Mouse (Mus musculus): ENCODE data around the gene Gm4305.
"Not testable (repeated sequence)": the region's sequence is repeated elsewhere in the genome, so short reads cannot be mapped to it uniquely, and the experiment has no call there.

The Gm4305 gene

DNA sequence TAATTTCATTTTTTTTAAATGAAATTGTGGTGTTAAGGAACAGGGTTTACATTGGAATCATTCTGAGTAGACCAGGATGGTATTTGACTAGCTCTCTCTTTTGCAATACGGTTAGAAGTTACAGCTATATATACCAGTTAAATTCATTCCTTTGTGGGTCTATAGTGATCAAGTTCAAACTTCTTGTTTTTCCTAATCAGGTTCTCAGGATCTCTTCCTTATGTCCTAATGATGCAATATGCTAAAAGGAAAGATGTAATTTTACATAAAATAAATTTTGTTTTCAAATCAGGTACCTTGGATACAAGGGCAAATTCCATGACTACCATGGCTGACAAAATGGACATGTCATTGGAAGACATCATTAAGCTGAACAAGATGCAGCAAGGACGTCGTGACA lies at the start of gene Gm4305:
Gene Gm4305, plus strand, starts transcription at position 301 of the 400 bp plus-strand sequence.
- not testable (repeated sequence) for DNase-seq (ENCODE audit: low spot score)

- not testable (repeated sequence) for DNase-seq (ENCODE audit: low spot score)
Measured at GRCm38 (mm10) chr10:100335376-100335775, 15.5 kb upstream of the Gm4305 start, which contains the start of gene Gm4301. TSS of gene Gm4301 (plus strand) at chr10:100335676.

DNA sequence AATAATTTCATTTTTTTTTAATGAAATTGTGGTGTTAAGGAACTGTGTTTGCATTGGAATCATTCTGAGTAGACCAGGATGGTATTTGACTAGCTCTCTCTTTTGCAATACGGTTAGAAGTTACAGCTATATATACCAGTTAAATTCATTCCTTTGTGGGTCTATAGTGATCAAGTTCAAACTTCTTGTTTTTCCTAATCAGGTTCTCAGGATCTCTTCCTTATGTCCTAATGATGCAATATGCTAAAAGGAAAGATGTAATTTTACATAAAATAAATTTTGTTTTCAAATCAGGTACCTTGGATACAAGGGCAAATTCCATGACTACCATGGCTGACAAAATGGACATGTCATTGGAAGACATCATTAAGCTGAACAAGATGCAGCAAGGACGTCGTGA lies 10.4 kb upstream of the Gm4305 start, which contains the start of gene Gm4302:
Gene Gm4302, plus strand, starts transcription at position 301 of the 400 bp plus-strand sequence.
- not testable (repeated sequence) for DNase-seq (ENCODE audit: low spot score)

- not testable (repeated sequence) for DNase-seq (ENCODE audit: low spot score)
Measured at GRCm38 (mm10) chr10:100345672-100346071, 5.2 kb upstream of the Gm4305 start, which contains the start of gene Gm4303. TSS of gene Gm4303 (plus strand) at chr10:100345972.

GRCm38 (mm10) chr10:100356841-100357240 lies 5.9 kb downstream of the Gm4305 start:
- peak; percentile 10 for DNase-seq (ENCODE audit: low spot score)

- DNase-seq (ENCODE audit: low spot score): not testable (repeated sequence)
Measured at GRCm38 (mm10) chr10:100361038-100361437, 10.1 kb downstream of the Gm4305 start, which contains the start of gene Gm4307. TSS of gene Gm4307 (plus strand) at chr10:100361338.

GRCm38 (mm10) chr10:100382460-100382859 lies 31.6 kb downstream of the Gm4305 start, which contains the start of gene Gm4312:
TSS of gene Gm4312 (minus strand) at chr10:100382560.
- DNase-seq (ENCODE audit: low spot score): not testable (repeated sequence)

All from testis, postnatal 14 days (tissue).